Mouse (Mus musculus) forebrain, embryonic 10.5 days (tissue): ENCODE measurements around the gene Neurl3. TPM values are rescaled to one million over a fixed set of nuclear protein-coding genes. Genes with fewer than 3 reads are reported as not detected.

Experiments
- polyA plus RNA-seq: library from polyadenylated mRNA; unstranded; fragments of >200 nt; fragmentation: Nextera tagmentation; extraction: Ambion mirVana; gene quantifications from 2 replicates; pipeline ENCODE4 v1.2.1, GENCODE M21; 2016

The Neurl3 gene
- polyA plus RNA-seq, 1 experiment from 2014 or later = 0.32 TPM

Other genes with a start within 250 kb of the Neurl3 start
- 4.2 TPM in 2 replicates for gene Hs6st1, start 206.3 kb downstream of the Neurl3 start, polyA plus RNA-seq
- 52.1 and 53.6 TPM in 2 replicates for gene Uggt1, start 30.0 kb downstream of the Neurl3 start, polyA plus RNA-seq
- 2.9 TPM in 2 replicates for gene Arid5a, start 33.1 kb upstream of the Neurl3 start, polyA plus RNA-seq
- gene Kansl3, start 94.5 kb upstream of the Neurl3 start, polyA plus RNA-seq = 50.6 TPM in 2 replicates
- 1.4 and 1.8 TPM in 2 replicates for gene Fer1l5, start 97.6 kb upstream of the Neurl3 start, polyA plus RNA-seq
- gene Lman2l, start 170.6 kb upstream of the Neurl3 start, polyA plus RNA-seq = 59.6 and 60.5 TPM in 2 replicates
- gene Cnnm4, start 196.9 kb upstream of the Neurl3 start, polyA plus RNA-seq = 14.5 and 15.5 TPM in 2 replicates
- 2.9 and 3.0 TPM in 2 replicates for gene Cnnm3, start 237.2 kb upstream of the Neurl3 start, polyA plus RNA-seq